Mouse (Mus musculus) kidney, embryonic 14.5 days (tissue): ENCODE data around the gene Dennd2d. TPM values are rescaled to one million over a fixed set of nuclear protein-coding genes. Genes with fewer than 3 reads are reported as not detected.

Experiments used
- ATAC-seq: fragments of 200-750 bp; cut with Nextera tagmentation; 2 replicates; pipeline ENCODE4 v1.8.0; 2017; ENCODE audit warnings: moderate number of reproducible peaks, mild to moderate bottlenecking, moderate TSS enrichment, moderate library complexity; ENCODE audit not compliant: low FRiP score, low TSS enrichment
- H3K27ac ChIP-seq: fragments of 300-500 bp; sonication (generic); 2 replicates; pipeline ENCODE4 v1.5.1; 2014; ENCODE audit warnings: low read depth, mild to moderate bottlenecking, low read length, moderate library complexity, mixed read lengths
- H3K27me3 ChIP-seq: fragments of 300-500 bp; sonication (generic); 2 replicates; pipeline ENCODE4 v1.6.1; 2014; ENCODE audit warnings: mild to moderate bottlenecking, low read length; ENCODE audit not compliant: control insufficient read depth, insufficient read depth
- H3K36me3 ChIP-seq: fragments of 300-500 bp; sonication (generic); 2 replicates; pipeline ENCODE4 v1.6.1; 2014; ENCODE audit warnings: low read length, mixed read lengths; ENCODE audit not compliant: control insufficient read depth, insufficient read depth
- H3K4me1 ChIP-seq: fragments of 300-500 bp; sonication (generic); 2 replicates; pipeline ENCODE4 v1.6.1; 2014; ENCODE audit warnings: low read length, mixed read lengths; ENCODE audit not compliant: control insufficient read depth, insufficient read depth
- H3K4me2 ChIP-seq: fragments of 300-500 bp; sonication (generic); replicated peaks from 2 replicates; pipeline ENCODE4 v1.6.1; 2014; ENCODE audit warnings: low read depth, mild to moderate bottlenecking, low read length
- H3K4me3 ChIP-seq: fragments of 300-500 bp; sonication (generic); 2 replicates; pipeline ENCODE4 v1.5.1; 2014; ENCODE audit warnings: mild to moderate bottlenecking, low read length
- H3K9ac ChIP-seq: fragments of 300-500 bp; sonication (generic); 2 replicates; pipeline ENCODE4 v1.6.1; 2014; ENCODE audit warnings: low read depth, mild to moderate bottlenecking, low read length, moderate library complexity
- H3K9me3 ChIP-seq: fragments of 300-500 bp; sonication (generic); 2 replicates; pipeline ENCODE4 v1.6.1; 2016; ENCODE audit warnings: low read length; ENCODE audit not compliant: control insufficient read depth
- WGBS: fragments of 180-500 bp; shearing (Covaris S2); extraction: QIAGEN DNeasy Blood & Tissue Kit; methylation state at CpG from one replicate; pipeline ENCODE4 v1.1.7; 2014; 5-methylcytosine and 5-hydroxymethylcytosine counted together
- polyA plus RNA-seq: library from polyadenylated mRNA; unstranded; fragments of >200 nt; fragmentation: Nextera tagmentation; extraction: Ambion mirVana; gene quantifications from 2 replicates; pipeline ENCODE4 v1.2.1, GENCODE M21; 2014

Gene Dennd2d
- polyA plus RNA-seq, 1 experiment from 2014 or later, result 4.4 TPM

- Histone ChIP-seq H3K9me3 (no peaks in the 10 kb centered on the region), H3K9ac (no peak overlapping the region), H3K4me3 (no peak overlapping the region), H3K4me2 (no peak overlapping the region), H3K4me1 (peaks cover 6% of the 10 kb centered on the region), H3K36me3 (no peaks in the 10 kb centered on the region), H3K27ac (no peak overlapping the region), H3K27me3 (no peaks in the 10 kb centered on the region)
- ATAC-seq, result no peak
- whole genome bisulfite sequencing, result 92% methylated on average over 8 of the region's 8 CpGs
These were observed 11.0 kb downstream of the Dennd2d start for GRCm38 (mm10) chr3:106493202-106493601.

- no peak overlapping the region for H3K9ac ChIP-seq
- H3K27me3 ChIP-seq, result no peaks in the 10 kb centered on the region
- peaks cover 6% of the 10 kb centered on the region for H3K4me1 ChIP-seq
- H3K4me3 ChIP-seq, result no peak overlapping the region
- no peak overlapping the region for H3K27ac ChIP-seq
- no peak for ATAC-seq
- no peak overlapping the region for H3K4me2 ChIP-seq
- H3K36me3 ChIP-seq, result no peaks in the 10 kb centered on the region
- no peaks in the 10 kb centered on the region for H3K9me3 ChIP-seq
- 60% methylated on average over 3 of the region's 3 CpGs for WGBS
These were observed 11.7 kb downstream of the Dennd2d start for GRCm38 (mm10) chr3:106493882-106494281.

- WGBS, result 90% methylated on average over 1 of the region's 1 CpGs
- H3K36me3 ChIP-seq, result peaks cover under 1% of the 10 kb centered on the region; the same call in 1 of the 2 replicates
- no peak for ATAC-seq
- H3K9me3 ChIP-seq, result no peaks in the 10 kb centered on the region
- H3K4me2 ChIP-seq, result no peak overlapping the region
- H3K9ac ChIP-seq, result no peak overlapping the region
- H3K4me3 ChIP-seq, result no peak overlapping the region
- H3K27me3 ChIP-seq, result no peaks in the 10 kb centered on the region
- peaks cover 6% of the 10 kb centered on the region for H3K4me1 ChIP-seq
- no peak overlapping the region for H3K27ac ChIP-seq
These were observed 12.3 kb downstream of the Dennd2d start for GRCm38 (mm10) chr3:106494417-106494950.

DNA sequence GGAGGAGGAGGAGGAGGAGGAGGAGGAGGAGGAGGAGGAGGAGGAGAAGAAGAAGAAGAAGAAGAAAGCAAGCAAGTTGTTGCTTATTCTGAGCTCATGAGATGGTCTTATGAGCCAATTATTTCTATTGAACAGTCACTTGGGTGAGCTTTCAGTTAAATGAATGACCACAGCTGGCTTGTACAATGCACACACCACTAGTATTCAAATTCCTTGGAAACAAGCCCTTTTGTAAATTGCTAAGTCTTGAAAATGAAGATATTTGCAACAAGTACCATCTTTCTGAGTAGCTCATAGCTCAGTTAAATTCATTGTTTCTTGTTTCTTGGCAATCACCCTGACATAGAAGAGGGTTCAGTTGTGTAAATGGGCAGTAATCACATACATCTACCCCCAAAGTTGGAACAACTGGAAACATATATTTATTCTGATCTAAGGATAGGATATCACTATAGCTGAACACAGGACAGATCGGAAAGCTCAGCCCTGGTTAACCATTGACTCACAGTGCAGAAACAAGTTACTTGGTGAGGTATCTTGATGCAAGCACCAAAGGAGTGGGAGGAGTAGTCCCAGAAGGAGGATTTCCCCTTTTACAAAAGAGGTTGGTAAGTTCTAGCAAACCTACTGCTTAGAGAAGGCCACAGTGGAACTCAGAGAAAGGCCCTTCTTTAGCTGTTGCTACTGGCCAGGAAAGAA is 13.3 kb downstream of the Dennd2d start:
- Histone ChIP-seq H3K36me3 (peaks cover 3% of the 10 kb centered on the region; the same call in 1 of the 2 replicates), H3K27me3 (no peaks in the 10 kb centered on the region), H3K4me1 (peaks cover 6% of the 10 kb centered on the region), H3K4me2 (no peak overlapping the region), H3K4me3 (no peak overlapping the region), H3K9ac (no peak overlapping the region), H3K9me3 (no peaks in the 10 kb centered on the region), H3K27ac (no peak overlapping the region)
- WGBS, result 88% methylated on average over 1 of the region's 1 CpGs
- ATAC-seq, result no peak

DNA sequence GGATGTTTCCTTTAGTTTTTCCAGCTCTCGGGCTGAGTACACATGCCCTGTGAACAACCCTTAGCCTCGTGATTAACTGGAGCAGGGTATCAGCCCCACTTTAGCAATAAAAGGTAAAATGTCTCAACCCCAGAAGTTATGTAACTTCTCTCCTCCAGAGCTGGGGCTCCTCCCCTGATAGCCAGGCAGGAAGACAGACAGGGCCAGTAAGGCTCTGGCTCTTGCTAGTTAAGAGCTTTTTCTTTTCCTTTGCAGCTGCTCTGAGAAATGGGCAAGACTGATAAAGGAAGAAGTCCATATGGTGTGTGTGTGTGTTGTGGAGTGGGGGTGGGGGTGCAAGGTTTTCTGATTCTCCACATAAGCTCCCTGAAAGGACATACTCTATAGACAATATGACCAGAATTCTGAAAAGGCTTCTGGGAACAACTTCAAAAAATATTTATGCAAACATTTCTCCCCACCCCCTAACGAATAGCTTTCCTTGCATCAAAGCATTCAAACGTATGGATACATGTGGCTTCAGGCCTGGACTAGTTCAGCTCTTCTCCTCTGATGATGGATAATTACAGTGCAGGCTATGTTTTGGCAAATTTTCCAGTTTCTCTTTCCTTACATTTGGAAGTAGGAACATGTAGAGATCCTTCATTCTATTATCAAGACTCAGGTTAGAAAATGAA is 14.0 kb downstream of the Dennd2d start:
- WGBS, result 53% methylated on average over 4 of the region's 4 CpGs
- 0 out of 2 replicates have a peak, but pooled peaks have one; percentile 55 for ATAC-seq

DNA sequence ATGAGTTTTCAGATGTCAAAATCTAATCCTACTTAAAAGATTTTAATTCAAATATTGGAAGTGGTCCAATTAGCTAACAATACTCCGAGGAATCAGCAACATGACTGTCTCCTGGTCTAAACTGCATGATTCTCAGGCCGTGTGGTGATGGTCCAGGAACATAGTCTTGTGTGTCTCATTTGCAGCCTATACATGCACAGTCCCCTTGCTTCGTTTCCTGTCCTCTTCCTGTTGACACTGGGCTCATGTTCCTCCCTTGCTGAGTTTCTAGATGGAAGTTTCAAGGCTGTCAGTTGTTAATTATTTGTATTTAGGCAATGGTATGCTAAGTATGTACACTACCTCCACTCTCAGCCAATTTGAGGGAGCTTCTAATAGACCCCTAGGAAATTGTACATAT is 14.8 kb downstream of the Dennd2d start:
- H3K36me3 ChIP-seq, result peaks cover 3% of the 10 kb centered on the region; the same call in 1 of the 2 replicates
- no peaks in the 10 kb centered on the region for H3K27me3 ChIP-seq
- peaks cover 6% of the 10 kb centered on the region for H3K4me1 ChIP-seq
- H3K4me3 ChIP-seq, result no peak overlapping the region
- ATAC-seq, result no peak
- WGBS, result 69% methylated on average over 3 of the region's 3 CpGs
- H3K9me3 ChIP-seq, result no peaks in the 10 kb centered on the region
- H3K9ac ChIP-seq, result no peak overlapping the region
- H3K4me2 ChIP-seq, result no peak overlapping the region
- H3K27ac ChIP-seq, result no peak overlapping the region

More for the DNA sequence above, 14.0 kb downstream of the Dennd2d start:
- Histone ChIP-seq H3K9me3 (no peaks in the 10 kb centered on the region), H3K27ac (no peak overlapping the region), H3K4me3 (no peak overlapping the region), H3K27me3 (no peaks in the 10 kb centered on the region), H3K4me1 (peaks cover 6% of the 10 kb centered on the region), H3K36me3 (peaks cover 3% of the 10 kb centered on the region; the same call in 1 of the 2 replicates), H3K4me2 (no peak overlapping the region), H3K9ac (no peak overlapping the region)

DNA sequence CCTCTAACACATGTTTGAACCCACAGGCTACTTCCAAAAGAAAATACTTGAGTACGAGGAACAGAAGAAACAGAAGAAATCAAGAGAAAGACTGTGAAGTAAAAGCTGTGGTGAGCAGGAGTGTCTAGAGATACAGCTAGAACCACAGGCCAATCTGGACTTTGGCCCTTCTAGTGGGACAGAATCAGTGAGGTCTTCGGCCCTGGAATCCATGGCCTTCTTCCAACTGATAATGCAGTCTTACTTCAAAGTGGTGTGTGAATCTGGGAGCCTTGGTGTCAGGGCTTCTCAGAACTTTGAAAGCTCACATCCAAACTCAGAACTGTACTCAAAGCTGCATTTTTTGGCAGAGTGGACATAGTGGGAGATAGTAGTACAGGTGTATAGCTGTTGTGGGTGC is 18.3 kb downstream of the Dennd2d start:
- no peak overlapping the region for H3K4me2 ChIP-seq
- ATAC-seq, result no peak
- H3K4me1 ChIP-seq, result peaks cover 6% of the 10 kb centered on the region
- no peaks in the 10 kb centered on the region for H3K27me3 ChIP-seq
- H3K4me3 ChIP-seq, result no peak overlapping the region
- H3K27ac ChIP-seq, result no peak overlapping the region
- WGBS, result 86% methylated on average over 2 of the region's 2 CpGs
- H3K36me3 ChIP-seq, result peaks cover 22% of the 10 kb centered on the region; the same call in 1 of the 2 replicates
- no peaks in the 10 kb centered on the region for H3K9me3 ChIP-seq
- H3K9ac ChIP-seq, result no peak overlapping the region

- 85% methylated on average over 2 of the region's 2 CpGs for WGBS
- peaks cover 22% of the 10 kb centered on the region; the same call in 1 of the 2 replicates for H3K36me3 ChIP-seq
- ATAC-seq, result no peak
- no peak overlapping the region for H3K9ac ChIP-seq
- no peak overlapping the region for H3K4me3 ChIP-seq
- no peaks in the 10 kb centered on the region for H3K27me3 ChIP-seq
- H3K9me3 ChIP-seq, result no peaks in the 10 kb centered on the region
- H3K27ac ChIP-seq, result no peak overlapping the region
- H3K4me1 ChIP-seq, result no peaks in the 10 kb centered on the region
- no peak overlapping the region for H3K4me2 ChIP-seq
These were observed 20.7 kb downstream of the Dennd2d start for GRCm38 (mm10) chr3:106502892-106503291.

GRCm38 (mm10) chr3:106510669-106511068 is 28.5 kb downstream of the Dennd2d start:
- WGBS, result 90% methylated on average over 1 of the region's 1 CpGs
- no peaks in the 10 kb centered on the region for H3K9me3 ChIP-seq
- H3K4me2 ChIP-seq, result no peak overlapping the region
- no peaks in the 10 kb centered on the region for H3K27me3 ChIP-seq
- no peak overlapping the region for H3K27ac ChIP-seq
- H3K4me3 ChIP-seq, result no peak overlapping the region
- H3K36me3 ChIP-seq, result no peaks in the 10 kb centered on the region
- no peaks in the 10 kb centered on the region for H3K4me1 ChIP-seq
- no peak overlapping the region for H3K9ac ChIP-seq
- ATAC-seq, result no peak
